ENCODE assay signal across 1 mouse cellular context in the genomic region with DNA sequence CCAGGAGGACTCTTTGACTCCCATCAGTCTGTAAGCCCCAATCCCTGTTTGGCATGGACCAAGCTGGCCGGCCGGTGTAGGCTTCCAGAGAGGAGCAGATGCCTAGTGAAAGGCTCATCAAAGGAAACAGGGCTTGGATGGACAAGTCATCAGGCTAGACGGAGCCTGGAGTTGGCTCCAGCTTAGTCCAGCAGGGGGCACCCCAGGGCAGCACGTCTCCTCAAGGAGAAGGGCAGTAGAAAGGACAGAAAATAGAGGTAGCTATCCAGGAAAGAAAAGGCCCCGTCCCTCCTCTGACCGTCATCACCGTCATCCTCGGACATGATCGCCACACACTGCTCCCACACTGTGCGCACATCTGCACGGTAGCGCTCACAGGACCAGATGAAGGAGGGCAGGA.
A peak's percentile ranks its signal among the peaks of the same experiment; 100 is the strongest.
TF ChIP-seq lines count a peak whose summit lies in the region.

No protein-coding gene starts in this region.

TF ChIP-seq in CH12.LX, 34 proteins besides CTCF, POLR2A, EP300 and RAD21:
- TF ChIP-seq UBTF (IDR thresholded peaks at IDR 0.05; ENCODE audit: low read depth, low read length) (no peak), KAT2A (IDR thresholded peaks at IDR 0.05; ENCODE audit: insufficient replicate concordance, low read length) (no peak), ZC3H11A (IDR thresholded peaks at IDR 0.05; ENCODE audit: low read depth, low read length) (peak; percentile 71), ZNF384 (IDR thresholded peaks at IDR 0.05; ENCODE audit: low read depth, low read length) (no peak), NELFE (IDR thresholded peaks at IDR 0.05; ENCODE audit: low read depth, low read length) (peak; percentile 40; the same call in 1 of the 2 replicates), ZKSCAN1 (IDR thresholded peaks at IDR 0.05; ENCODE audit: borderline replicate concordance, low read depth, low read length) (no peak), GABPA (IDR thresholded peaks at IDR 0.05; ENCODE audit: insufficient replicate concordance, low read depth, low read length) (no peak), BHLHE40 (IDR thresholded peaks at IDR 0.05; ENCODE audit: low read depth, low read length) (no peak), MYC (IDR thresholded peaks at IDR 0.05; ENCODE audit: low read depth, low read length) (no peak), MAZ (IDR thresholded peaks at IDR 0.05; ENCODE audit: low read depth, low read length) (no peak), NRF1 (IDR thresholded peaks at IDR 0.05; ENCODE audit: low read depth, low read length) (0 out of 2 replicates have a peak, but pooled peaks have one; percentile 18), USF2 (conservative IDR thresholded peaks at IDR 0.05; ENCODE audit: low read depth, low read length) (no peak), HCFC1 (IDR thresholded peaks at IDR 0.05; ENCODE audit: low read depth, low read length) (no peak), MXI1 (IDR thresholded peaks at IDR 0.05; ENCODE audit: low read depth, low read length) (peak; percentile 41; the same call in 1 of the 2 replicates), MEF2A (IDR thresholded peaks at IDR 0.05; ENCODE audit: borderline replicate concordance, low read depth, low read length) (peak; percentile 38; the same call in 1 of the 2 replicates), RCOR1 (conservative IDR thresholded peaks at IDR 0.05; ENCODE audit: low read depth, low read length) (no peak), JUND (conservative IDR thresholded peaks at IDR 0.05; ENCODE audit: low read depth, low read length) (no peak), USF1 (IDR thresholded peaks at IDR 0.05; ENCODE audit: low read depth, low read length) (no peak), SIN3A (IDR thresholded peaks at IDR 0.05; ENCODE audit: low read length) (no peak), IRF4 (IDR thresholded peaks at IDR 0.05; ENCODE audit: low read depth, low read length) (peak; percentile 23; the same call in 1 of the 2 replicates), SMC3 (IDR thresholded peaks at IDR 0.05; ENCODE audit: low read depth, low read length) (peak; percentile 93), CHD2 (IDR thresholded peaks at IDR 0.05; ENCODE audit: low read length) (no peak)
